In the genomic region with DNA sequence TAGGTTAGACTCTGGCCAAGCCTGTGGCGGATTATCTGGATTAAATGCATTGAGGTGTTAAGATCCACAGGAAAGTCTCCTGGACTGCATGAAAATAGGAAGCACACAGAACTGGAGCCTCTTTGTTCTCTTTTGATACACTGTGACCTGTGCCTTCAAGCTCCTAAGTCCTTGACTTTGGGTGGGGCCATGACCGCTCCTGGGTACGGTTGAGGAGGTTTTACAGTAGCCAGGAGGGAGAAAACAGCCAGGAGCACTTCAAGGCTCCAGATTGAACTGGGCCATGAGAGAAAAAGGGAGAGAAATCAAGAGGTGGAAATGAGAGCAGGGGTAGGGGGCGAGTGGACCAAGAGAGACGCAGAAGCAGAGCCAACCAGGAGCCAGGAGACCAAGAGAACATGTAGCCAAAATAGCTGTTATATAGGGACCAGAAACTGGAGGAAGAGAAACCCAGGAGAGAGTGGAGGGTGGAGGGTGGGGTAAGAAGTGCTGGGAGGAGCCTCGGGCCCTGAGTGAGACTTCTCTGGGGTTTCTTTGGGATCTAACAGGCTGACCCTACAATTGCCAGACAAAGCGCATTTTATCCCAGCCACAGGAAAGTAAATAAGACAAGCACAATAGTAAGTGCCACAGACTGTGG, we compare ENCODE assay signal across 16 mouse cellular contexts. TPM values are rescaled to one million over a fixed set of nuclear protein-coding genes. Genes with fewer than 3 reads are reported as not detected.
DNase-seq lines count a peak whose midpoint lies in the region; TF ChIP-seq lines count a peak whose summit lies in the region.
"Had no signal": no experiment of that assay in that cellular context is flagged by ENCODE, and none has a peak within 500 bp of the region (broad histone marks: within the 10 kb centered on the region; RNA-seq: fewer than 3 reads in every experiment).

No protein-coding gene starts in this region.

- H3K27me3 ChIP-seq in spleen, adult 2 months (ENCODE audit: control insufficient read depth, insufficient read depth, low read length) = no peaks in the 10 kb centered on the region
- H3K27me3 ChIP-seq: forebrain, embryonic 12.5 days; heart, embryonic 13.5 days; lung, embryonic 15.5 days had no signal

- TF ChIP-seq POLR2A in spleen, adult 2 months (IDR thresholded peaks at IDR 0.05; ENCODE audit: low read depth, low read length) = no peak
- no peak for TF ChIP-seq POLR2A in cortical plate, adult 2 months (IDR thresholded peaks at IDR 0.05; ENCODE audit: extremely low read depth, insufficient read depth, low read length)

- H3K4me3 ChIP-seq in spleen, adult 2 months (ENCODE audit: extremely low read depth, insufficient read depth, insufficient read length) = no peak overlapping the region
- no peak overlapping the region for H3K4me3 ChIP-seq in cortical plate, adult 2 months (ENCODE audit: insufficient read depth, low read length)
- H3K4me3 ChIP-seq: forebrain, embryonic 12.5 days; heart, embryonic 13.5 days; lung, embryonic 15.5 days had no signal

- H3K27ac ChIP-seq in spleen, adult 2 months (ENCODE audit: insufficient read depth, low read length) = peak overlapping the region; percentile 48
- H3K27ac ChIP-seq in cortical plate, adult 2 months (ENCODE audit: insufficient read depth, low read length) = peak overlapping the region; percentile 54; the same call in 1 of the 2 replicates
- H3K27ac ChIP-seq: forebrain, embryonic 12.5 days; heart, embryonic 13.5 days; hindbrain, postnatal 0 days; lung, embryonic 15.5 days had no signal

- no peaks in the 10 kb centered on the region for H3K36me3 ChIP-seq in spleen, adult 2 months (ENCODE audit: control insufficient read depth, insufficient read depth, low read length)
- H3K36me3 ChIP-seq: forebrain, embryonic 12.5 days; heart, embryonic 13.5 days; lung, embryonic 15.5 days had no signal

- DNase-seq in heart, adult 11 months = peak; percentile 57
- DNase-seq in heart, adult 8-10 months (ENCODE audit: low spot score) = no peak
- no peak for DNase-seq in spleen, adult 2 months (ENCODE audit: low read depth in 1 of 2, low spot score in 2 of 2)
- no peak for DNase-seq in spleen, postnatal 4 days (ENCODE audit: low spot score in 2 of 2)
- DNase-seq in retina, postnatal 7 days (ENCODE audit: low read depth, low spot score) = peak; percentile 19
- DNase-seq in ovary, postnatal 14 days (ENCODE audit: low spot score) = no peak
- no peak for DNase-seq in frontal cortex, postnatal 10 days (ENCODE audit: low spot score in 2 of 2)
- DNase-seq: cerebellum, postnatal 14 days; heart, postnatal 36 days; kidney, adult 8-10 months; kidney, postnatal 4 days had no signal

- peaks cover 17% of the 10 kb centered on the region; the same call in 1 of the 2 replicates for H3K4me1 ChIP-seq in spleen, adult 2 months (ENCODE audit: control insufficient read depth, insufficient read depth, insufficient read length)
- H3K4me1 ChIP-seq in cortical plate, adult 2 months (ENCODE audit: control insufficient read depth, insufficient read depth, low read length) = no peaks in the 10 kb centered on the region; the same call in 1 of the 2 replicates

- TF ChIP-seq CTCF in spleen, adult 2 months (IDR thresholded peaks at IDR 0.05; ENCODE audit: extremely low read depth, insufficient read depth, insufficient read length, insufficient replicate concordance) = no peak
- TF ChIP-seq CTCF in cortical plate, adult 2 months (IDR thresholded peaks at IDR 0.05; ENCODE audit: extremely low read depth, insufficient read depth, low read length) = no peak

- 70% methylated on average over 7 of the region's 7 CpGs for WGBS in spleen, adult 2 months

RNA-seq across cellular contexts. Expression of gene Hexb, which starts 9.4 kb away (rescaled TPM):
- 10 to 100 TPM; 20.9 to 25.2 (median 22.4) TPM for total RNA-seq in heart, adult 8-10 months (2022)
- 97.1 and 134 TPM in 2 replicates for polyA plus RNA-seq in spleen, adult 2 months (2012; rRNA removed)
- 160 and 173 TPM in 2 replicates for polyA plus RNA-seq in cortical plate, adult 2 months (2012; rRNA removed)

RNA-seq across cellular contexts. Expression of gene Enc1, which starts 33.3 kb away (rescaled TPM):
- 1 to 10 TPM; 3.6 to 7.0 (median 4.7) TPM for total RNA-seq in heart, adult 8-10 months (2022)
- 4.4 and 5.1 TPM in 2 replicates for polyA plus RNA-seq in spleen, adult 2 months (2012; rRNA removed)
- 284 and 308 TPM in 2 replicates for polyA plus RNA-seq in cortical plate, adult 2 months (2012; rRNA removed)

Comparison
In these comparisons a context has a peak if more than half of its experiments do, and no peak if none do; other contexts are left out.
1. DNase-seq: peak in heart, adult 11 months (single experiment) and retina, postnatal 7 days (single experiment); none in heart, adult 8-10 months (single experiment), spleen, adult 2 months (0 of 2), spleen, postnatal 4 days (0 of 2), ovary, postnatal 14 days (single experiment) and frontal cortex, postnatal 10 days (0 of 2).
2. RNA of gene Enc1, which starts 33.3 kb away (polyA plus RNA-seq): 284 to 308 TPM in cortical plate, adult 2 months; 4.4 to 5.1 TPM in spleen, adult 2 months; every median in the first group is over 10 times any median in the second.